Mouse (Mus musculus) left cerebral cortex, postnatal 14 days (tissue): ENCODE measurements at regions not wholly inside any gene's neighbourhood (a gene's known extent, or its start where the extent isn't known, plus 50 kb on each side); places are given as distances from the start of the nearest gene placed in this dataset.

Experiments
- DNase-seq, 2 experiments: peaks; one replicate each; pipeline ENCODE4 v3.0.0; 2021 to 2022; ENCODE audit warnings: low spot score in 2 of 2, mixed read lengths in 1 of 2
- intact Hi-C: fragments of 180-260 bp; cut with DNase I; formaldehyde crosslinking; loops from one replicate; pipeline ENCODE4 v1.15.1; 2025

- intact Hi-C loops = loop anchor here (5.0 kb wide), 1 partner anchor 344 kb away; no protein-coding TSS in a partner anchor
- DNase-seq = no peak
Observed at GRCm38 (mm10) chr3:76928313-76928712, 854.2 kb downstream of the Fstl5 start.

GRCm38 (mm10) chr3:76966849-76967248 is 892.8 kb downstream of the Fstl5 start:
- no peak for DNase-seq
- intact Hi-C loops = no loop called here
